Mouse (Mus musculus) cerebellum, postnatal 25 days (tissue): Measurements from ENCODE around the gene Madd.
"Not testable (repeated sequence)": the region's sequence is repeated elsewhere in the genome, so short reads cannot be mapped to it uniquely, and the experiment has no call there.

Source experiments
- DNase-seq, 2 experiments: peaks; one replicate each; pipeline ENCODE4 v3.0.0; 2021; ENCODE audit warnings: mixed read lengths in 2 of 2

The Madd gene

DNA sequence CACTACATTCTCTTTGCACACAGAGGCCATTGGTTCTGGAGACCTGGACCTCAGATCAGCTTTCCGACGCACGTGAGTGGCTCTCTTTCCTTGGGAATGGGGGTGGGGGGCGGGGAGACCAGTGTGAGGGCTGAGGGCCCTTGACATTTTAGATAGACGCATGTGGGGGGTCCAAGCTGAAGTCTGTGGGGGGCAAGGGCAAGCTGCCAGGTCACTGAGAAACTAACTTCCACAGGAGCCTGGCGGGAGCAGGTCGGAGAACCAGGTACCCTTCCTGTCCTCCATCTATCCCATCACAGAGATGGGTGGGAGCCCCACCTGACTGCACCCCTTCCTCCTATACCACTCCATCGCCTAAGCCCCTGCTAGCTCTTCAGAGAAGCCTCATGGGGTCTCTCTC, 62.1 kb downstream of the Madd start:
- DNase-seq = peak; percentile 42 to 57

DNA sequence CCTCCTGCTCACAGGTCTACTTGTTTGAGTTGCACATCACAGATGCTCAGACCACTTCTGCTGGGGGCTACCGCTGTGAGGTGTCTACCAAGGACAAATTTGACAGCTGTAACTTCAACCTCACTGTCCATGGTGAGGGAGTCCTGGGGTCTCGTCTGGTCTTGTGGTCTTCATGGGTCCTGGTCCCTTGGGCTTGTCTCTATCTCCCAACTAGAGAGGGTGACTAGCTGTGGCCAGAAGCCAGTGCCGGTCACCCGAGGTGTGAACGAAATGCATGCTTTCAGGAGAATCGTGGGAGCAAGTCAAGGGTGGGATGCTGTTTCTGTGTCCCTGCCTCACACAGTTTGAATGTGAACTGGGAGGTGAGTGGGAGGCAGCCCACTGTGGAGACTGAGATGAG, 62.6 kb downstream of the Madd start:
- peak; percentile 54 to 57 for DNase-seq

DNA sequence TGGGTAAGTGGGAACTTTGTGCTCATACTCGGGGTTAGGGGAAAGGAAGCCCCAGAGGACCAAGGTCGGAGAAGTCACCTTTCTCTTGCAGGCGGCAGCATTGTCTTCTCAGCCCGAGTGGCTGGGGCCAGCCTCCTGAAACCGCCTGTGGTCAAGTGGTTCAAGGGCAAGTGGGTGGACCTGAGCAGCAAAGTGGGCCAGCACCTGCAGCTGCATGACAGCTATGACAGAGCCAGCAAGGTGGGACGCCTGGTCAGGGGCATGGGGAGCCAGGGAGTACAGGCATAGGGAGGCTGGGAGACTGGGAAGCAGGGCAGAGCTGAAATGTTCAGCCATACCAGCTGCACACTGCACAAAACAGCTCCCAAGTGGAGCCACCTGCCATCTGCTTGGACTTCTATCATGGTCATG, 63.4 kb downstream of the Madd start:
- DNase-seq = peak; percentile 67 to 77

DNA sequence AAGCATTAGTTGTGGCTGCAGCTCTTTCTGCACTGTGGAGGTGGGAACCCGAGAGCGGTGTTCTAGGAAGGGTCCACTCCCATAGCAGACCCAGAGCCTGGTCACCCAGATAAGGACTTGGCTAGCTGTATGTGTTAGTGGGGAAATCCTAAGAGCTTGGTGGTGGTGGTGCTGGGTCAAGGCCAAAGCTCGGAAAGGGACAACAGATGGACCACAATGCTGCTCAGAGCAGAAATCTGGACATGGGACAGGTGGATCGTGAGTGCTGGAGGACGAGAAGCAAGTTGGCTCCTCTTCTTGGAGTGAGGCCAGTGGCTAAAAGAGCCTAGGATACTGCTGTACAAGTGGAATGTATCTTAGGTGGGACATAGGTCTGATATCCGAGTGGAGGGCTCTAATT, 64.1 kb downstream of the Madd start:
- peak; percentile 95 to 97 for DNase-seq

DNA sequence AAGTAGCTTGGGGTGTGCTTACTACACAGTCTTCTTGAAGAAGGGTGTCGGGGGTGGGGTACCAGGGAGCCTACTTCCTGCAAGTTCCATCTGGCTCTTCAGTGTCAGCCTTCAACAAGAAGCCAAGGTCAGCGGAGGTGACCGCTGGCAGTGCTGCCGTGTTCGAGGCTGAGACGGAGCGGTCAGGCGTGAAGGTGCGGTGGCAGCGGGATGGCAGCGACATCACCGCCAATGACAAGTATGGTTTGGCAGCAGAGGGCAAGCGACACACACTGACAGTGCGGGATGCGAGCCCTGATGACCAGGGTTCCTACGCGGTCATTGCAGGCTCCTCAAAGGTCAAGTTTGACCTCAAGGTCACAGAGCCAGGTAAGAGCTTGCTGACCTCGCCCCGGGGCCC, 64.6 kb downstream of the Madd start:
- DNase-seq = peak; percentile 90 to 91

DNA sequence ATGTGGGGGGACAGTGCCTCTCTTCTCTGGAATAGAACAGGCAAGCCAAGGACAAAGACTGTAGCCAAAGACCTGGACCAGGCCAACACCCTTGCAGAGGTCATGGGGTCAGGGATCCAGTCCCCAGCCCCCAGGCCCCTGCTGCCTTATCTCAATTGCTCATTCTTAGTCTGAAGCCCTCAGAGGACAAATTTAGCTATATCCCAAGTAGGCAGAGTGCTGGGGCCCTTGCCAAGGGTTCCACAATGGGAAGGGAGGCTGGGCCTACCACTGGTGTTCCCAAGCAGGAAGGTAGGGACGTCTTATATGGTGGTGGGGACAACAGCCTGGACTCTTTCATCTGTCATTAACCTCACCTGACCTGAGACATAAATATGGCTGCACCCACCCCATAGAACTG, 65.0 kb downstream of the Madd start:
- peak; percentile 34 to 69 for DNase-seq

DNA sequence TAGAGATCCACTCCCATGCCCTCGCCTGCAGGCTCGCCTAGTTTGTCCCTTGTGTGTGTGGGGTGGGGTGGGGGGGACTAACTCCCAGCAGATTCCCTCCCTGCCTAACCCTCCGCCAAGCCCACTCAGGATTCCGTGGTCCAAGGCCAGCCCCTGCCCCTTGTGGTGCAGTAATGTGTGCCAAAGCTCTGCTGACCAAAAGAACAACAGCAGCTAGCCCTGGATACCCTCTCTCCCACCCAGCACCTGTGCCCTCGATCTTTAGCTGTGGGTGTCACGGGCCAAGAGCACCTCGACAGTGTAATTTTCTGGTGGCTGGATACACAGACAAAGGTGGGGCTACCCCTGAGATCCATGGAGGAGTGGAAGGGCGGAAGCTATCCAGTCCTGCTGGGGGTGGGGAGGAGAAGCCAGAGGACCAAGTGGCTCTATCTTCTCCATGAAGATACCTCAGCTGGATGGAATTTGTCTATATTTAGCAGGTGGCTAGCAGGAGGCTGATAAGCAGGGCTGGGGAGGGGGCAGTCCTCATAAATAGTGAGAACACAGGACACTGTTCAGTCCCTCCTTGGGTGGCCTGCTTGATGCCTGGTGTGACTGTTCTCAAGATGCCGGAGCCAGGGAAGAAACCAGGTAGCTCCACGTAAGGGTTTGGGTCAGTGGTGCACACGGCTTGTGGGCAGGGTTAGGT, 65.9 kb downstream of the Madd start, which contains the start of gene Mybpc3:
Gene Mybpc3 (plus strand): TSS at position 560 of the 691 bp plus-strand sequence.
- DNase-seq = peak in 1 of 2 experiments; percentile 29

DNA sequence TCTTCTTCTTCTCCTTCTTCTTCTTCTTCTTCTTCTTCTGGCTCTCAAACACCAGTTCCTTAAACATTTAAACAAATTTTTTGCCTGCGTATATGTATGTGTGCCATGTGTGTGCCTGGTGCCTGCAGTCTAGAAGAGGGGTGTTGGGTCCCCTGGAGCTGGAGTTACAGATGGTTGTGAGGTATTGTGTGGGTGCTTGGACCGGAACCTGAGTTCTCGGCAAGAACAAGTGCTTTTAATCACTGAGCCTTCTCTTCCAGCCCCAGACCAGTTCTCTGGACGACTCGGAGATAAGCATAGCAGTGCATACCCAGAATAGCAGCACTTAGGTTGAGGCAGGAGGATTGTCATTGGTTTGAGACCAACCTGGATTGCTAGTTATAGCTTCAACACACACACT, 66.8 kb downstream of the Madd start:
- DNase-seq = no peak

DNA sequence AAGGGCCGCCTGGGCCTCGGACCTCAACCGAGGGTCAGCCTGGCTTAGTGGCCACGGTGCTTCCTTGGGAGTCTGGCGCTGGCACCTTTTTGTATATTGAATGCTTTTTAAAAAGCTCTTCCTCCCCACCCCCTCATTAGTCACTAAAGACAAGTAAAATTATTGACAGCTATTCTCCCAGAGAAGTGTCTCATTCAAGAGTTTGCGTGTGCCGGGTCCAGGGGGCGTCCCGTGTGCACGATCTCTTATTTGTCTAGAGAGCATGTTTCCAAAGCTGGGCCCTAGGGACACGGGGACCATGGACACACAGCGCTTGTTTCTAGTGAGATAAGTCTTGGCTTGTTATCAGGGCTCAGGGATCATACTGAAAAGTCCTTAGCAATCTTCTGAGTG, 68.1 kb downstream of the Madd start:
- DNase-seq = peak in 1 of 2 experiments; percentile 37

DNA sequence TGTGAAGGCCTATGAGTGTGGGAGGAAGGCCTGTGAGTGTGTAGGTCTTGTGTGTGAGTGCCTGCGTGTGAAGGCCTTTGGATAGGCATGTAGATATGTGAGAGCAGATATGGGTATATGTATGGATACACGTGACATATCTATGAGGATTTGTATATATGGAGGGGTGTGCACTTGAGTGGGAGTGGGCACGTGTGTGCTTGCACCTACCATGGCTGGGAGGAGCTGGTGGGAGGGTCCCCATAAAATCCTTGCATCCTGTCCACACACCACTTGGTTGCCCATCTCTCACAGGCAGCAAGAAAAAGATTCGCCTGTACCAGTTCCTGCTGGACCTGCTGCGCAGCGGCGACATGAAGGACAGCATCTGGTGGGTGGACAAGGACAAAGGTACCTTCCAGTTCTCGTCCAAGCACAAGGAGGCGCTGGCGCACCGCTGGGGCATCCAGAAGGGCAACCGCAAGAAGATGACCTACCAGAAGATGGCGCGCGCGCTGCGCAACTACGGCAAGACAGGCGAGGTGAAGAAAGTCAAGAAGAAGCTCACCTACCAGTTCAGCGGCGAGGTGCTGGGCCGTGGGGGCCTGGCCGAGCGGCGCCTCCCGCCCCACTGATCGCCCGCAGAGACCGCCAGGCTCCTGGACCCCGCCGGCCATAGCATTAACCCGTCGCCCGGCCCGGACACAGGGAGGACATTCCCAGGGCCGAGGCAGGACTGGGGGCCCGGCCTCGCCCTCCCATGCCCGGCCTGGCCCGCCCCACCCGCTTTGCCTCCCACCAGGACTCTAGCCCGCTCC, 68.7 kb downstream of the Madd start:
- peak; percentile 100 for DNase-seq

DNA sequence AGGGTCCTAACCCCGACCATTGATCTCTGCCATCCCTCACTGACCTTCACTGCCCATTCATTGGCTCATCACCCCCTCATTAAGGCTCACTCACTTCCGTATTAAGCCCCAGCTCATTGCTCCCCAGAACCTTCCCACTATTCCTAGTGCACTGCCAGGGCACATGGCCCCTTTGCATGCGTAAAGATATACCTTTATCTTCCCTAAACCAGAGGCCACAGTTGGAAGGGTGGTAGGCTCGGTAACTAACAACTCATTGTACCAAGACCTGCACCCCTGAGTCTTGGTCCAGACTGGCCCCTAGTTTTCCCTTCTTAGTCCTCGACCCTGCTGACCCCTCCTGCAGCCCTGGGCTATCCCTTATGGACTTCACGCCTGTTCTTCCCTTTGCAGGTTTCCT, 69.8 kb downstream of the Madd start:
- no peak for DNase-seq

DNA sequence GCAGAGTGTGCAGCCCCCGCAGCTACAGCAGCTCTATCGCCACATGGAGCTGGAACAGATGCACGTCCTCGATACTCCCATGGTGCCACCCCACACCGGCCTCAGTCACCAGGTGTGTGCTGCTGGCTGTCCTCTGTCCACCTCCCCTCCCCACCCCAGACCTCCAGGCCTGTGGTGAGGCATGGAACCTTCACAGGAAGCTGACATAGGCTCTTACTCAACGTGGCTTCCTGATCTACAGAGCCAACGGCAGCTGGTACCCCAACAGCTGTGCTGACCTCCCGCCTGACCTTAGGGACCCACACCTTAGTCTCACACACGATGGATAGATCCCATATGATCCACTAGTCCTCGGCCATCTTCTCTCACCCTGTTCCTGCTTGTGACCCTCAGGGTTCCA, 70.3 kb downstream of the Madd start:
- no peak for DNase-seq

DNA sequence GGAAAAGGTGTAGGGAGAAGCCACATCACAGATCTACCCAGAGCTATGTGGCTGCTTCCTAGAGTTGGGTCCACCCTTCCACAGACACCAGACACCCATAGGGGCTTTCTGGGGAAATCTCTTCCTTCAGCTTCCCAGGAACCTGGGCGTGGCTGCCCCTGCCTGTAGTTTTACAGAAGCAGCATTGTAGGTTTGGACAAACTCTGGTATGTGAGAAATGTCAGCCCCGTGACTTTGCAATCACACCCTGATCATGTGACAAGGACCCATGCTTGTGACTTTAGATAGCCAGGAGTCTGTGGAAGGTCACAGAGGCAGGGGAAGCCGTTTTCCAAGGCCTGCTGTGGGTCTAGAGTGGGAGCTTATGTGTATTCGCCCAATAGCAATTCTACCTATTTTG, 71.1 kb downstream of the Madd start:
- no peak for DNase-seq

DNA sequence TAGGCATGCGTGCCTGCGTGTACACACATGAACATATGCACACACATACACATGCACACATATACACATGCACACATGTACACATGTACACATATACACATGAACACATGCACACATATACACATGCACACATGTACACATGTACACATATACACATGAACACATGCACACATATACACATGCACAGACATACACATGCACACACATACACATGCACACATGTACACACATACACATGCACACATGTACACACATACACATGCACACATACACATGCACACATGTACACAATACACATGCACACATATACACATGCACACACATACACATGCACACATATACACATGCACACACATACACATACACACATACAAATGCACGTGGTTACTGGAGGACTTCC, 71.8 kb downstream of the Madd start:
- DNase-seq = not testable (repeated sequence)

DNA sequence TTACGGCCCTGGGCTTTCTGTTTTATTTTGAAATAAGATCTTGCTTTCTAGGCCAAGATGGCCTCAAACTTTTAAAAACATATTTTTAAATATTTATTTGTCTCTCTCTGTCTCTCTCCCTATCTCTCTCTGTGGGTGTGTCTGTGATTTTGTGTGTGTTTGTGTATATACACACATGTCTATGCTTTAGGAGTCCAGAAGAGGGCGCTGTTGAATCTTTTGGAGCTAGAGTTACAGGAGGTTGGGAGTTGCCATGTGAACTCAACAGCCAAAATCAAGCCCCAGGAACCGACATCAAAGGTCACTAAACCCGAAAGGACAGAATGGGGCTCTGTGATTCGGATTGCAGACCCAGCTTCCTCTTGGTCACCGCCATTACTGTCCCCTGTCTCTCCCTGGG, 73.2 kb downstream of the Madd start:
- DNase-seq = no peak

DNA sequence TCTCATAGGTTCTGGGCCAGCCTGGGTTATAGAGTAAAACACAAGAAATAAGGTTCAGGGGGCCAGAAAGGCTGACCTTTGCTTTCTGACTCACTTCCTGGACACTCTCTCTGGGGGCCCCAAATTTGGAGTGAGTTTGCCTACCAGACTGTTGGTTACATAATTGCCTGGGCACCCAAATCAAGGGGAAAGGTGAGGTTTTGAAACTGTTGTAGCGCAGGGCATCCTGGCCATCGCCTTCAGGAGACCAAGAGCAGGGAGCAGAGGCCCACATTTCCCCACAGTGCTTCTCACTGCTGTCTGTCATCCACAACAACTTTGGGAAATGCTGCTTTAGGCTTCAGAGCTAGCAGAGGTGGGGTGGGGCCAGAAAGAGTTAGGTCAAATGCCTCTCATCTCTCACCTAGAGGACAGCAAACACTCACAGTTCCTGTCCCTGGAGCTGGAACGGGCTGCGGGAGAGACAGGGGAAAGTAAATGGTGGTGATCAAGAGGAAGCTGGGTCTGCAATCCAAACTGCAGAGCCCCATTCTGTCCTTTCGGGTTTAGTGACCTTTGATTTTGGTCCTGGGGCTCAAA, 73.7 kb downstream of the Madd start:
- DNase-seq = no peak

DNA sequence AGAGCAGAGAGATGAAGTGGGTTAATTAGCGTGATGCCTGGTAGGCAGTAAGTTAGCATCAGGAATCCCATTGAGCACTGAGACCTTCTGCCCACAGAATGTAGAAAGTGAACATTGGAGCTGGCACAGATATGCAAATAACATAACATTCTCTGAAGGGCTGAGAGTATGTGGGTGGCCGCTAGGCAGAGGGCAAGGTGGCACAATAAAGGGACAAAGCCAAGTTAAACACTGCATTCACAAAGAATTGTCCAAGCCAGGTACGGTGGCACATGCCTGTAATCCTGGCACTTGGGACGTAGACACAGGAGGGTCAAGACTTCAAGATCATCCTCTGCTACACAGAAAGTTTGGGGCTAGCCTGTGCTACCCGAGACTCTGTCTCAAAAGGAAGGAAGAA, 74.4 kb downstream of the Madd start:
- DNase-seq = no peak

DNA sequence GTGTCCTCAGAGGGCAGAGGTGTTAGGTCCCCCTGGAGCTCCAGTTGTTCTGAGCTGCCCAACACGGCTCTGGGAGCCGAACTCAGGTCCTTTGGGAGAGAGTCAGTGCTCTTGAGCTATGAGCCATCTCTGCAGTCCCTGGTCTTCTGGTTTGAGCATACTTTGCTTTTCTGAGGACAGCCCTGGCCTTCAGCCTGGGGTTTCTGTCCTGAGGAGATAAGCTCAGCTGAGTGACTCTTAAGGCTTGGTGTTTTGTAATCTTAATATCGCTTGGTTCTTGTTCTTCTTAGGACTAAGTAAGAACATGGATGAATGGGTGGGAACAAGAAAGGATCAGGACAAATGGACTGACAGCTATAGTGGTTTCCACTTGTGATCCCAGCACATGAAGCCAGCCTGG, 75.5 kb downstream of the Madd start:
- no peak for DNase-seq

DNA sequence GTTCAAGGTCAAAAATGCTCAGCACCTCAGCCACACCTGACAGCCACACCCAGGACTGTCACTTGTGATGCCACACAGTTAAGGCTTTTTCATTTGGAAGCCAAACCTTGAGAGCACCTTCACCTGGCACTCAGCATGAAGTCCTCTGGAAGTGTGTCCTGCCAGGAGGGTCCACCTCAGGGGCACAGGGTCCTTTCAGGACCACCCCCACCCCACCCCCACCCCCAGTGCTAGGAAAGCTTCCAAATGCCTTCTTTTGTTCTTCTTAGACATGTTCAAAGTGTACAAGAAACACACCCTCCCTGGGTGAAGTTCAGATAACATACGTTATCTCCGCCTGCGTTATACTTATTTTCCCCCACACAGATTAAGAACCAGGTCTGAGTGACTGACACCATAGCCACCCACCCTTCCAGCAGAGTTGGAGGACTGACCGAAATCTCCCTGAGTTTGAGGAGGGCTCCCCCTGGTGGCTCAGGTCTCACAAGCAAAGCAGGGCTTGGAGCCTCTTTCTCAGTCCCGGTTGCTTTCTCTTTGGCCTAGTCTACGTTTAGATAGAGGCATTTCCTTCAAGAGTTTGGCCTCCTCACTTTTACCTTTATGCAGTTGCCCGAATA, 82.4 kb downstream of the Madd start:
- peak; percentile 95 to 97 for DNase-seq

DNA sequence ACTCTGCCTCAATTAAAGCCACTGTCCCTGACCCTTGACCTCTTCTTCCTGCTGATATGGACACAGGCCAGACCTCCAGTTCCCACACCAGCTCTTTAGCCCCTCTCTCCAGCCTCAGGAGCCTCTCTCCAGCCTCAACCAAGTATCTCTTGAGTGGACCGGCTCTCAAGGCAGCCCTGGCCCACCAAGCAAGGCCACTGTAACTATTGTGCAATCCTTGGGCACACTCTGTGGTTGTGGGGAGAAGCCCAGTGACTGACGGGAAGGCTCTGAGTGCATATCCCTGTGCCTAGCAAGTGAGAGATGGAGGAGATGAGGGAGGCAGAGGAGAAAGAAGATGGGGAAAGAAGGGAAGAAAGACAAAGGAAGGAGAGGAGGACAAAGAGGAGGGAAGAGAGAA, 85.5 kb downstream of the Madd start:
- DNase-seq = no peak

DNA sequence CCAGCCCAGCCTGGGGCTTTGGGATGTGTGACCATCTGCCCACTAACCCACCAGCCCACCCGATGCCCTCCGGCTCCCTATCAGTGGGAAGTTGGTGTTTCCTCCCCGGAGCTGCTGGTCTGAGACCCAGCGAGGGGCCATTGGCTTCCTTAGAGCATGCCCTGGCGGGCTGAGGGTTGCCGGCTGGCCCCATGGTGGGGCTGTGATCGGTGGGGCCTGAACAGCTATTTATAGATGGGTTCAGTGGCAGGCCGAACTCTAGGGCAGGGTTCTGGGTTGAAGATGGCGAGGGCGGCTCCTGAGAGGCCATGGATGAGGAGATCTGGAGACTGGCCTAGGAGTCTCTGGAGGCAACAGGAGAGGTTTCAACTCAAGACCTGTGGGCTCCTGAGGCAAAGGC, 86.6 kb downstream of the Madd start:
- no peak for DNase-seq

DNA sequence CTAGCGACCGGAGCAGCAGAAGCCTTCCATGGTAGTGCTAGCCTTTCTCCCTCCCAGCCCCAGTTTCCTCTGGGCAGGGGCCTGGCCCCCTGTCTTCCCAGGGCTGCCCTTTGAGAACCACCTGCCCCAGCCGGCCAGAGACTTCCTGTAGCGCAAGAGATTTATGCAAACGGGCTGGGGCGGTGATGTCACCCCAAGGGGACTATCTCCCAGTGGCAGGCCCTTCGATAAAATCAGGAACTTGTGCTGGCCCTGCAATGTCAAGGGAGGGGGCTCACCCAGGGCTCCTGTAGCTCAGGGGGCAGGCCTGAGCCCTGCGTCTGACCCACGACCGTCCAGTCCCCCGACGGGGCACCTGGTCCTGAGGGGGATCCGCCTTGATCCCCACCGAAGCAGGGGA, 87.1 kb downstream of the Madd start:
- no peak for DNase-seq

DNA sequence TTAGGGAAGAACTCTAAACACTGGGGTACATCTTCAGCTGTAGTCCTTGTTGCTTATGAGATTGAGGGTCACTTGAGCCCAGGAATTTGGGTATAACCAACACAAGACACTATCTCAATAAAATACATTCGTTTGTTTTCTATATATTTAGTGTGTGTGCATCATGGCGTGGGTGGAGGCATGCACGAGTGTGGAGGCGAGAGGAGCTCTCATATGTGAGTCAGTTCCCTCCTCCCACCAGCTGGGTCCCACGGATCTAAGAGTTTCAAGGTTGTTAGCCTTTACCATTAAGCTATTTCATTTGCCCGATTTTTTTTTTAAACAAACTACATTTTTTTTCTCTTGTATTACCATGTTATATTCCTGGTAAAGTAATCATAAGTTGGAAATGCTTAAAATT, 92.8 kb downstream of the Madd start:
- no peak for DNase-seq

DNA sequence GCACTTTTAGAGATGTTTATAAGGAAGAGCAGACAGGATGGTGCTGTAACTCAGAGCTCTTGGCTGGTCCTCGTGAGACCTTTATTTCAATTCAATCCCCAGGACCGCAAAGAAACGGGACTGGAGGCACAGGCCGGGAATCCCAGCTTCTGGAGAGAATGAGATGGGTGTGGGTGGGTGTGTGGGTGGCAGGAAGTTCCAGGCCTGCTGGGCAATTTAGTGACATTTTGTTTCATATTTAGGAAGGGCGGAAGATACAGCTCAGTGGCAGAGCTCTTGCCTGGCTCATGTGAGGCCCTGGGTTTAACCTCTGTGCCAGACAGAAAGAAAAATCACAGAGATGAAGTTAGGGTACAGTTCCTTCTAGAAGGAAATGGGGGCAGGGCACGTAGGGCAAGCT, 93.4 kb downstream of the Madd start:
- DNase-seq = no peak
